Mouse (Mus musculus) G1E (cell line): Measurements from ENCODE around the gene Spata5. TPM values are rescaled to one million over a fixed set of nuclear protein-coding genes. Genes with fewer than 3 reads are reported as not detected.
"Not testable (repeated sequence)": the region's sequence is repeated elsewhere in the genome, so short reads cannot be mapped to it uniquely, and the experiment has no call there.

Experiments used
- ATAC-seq: 2 replicates; pipeline ENCODE4 v1.8.0; 2016; ENCODE audit warnings: mild to moderate bottlenecking; ENCODE audit not compliant: insufficient number of reproducible peaks, poor library complexity, low FRiP score, severe bottlenecking; ENCODE audit errors: extremely low read depth
- DNase-seq: peaks from one replicate; pipeline ENCODE4 v3.0.0; 2012; ENCODE audit warnings: low spot score
- H3K27me3 ChIP-seq: 2 replicates; pipeline ENCODE4 v1.6.1; 2012; ENCODE audit warnings: mild to moderate bottlenecking, low read length, inconsistent platforms; ENCODE audit not compliant: insufficient read depth
- H3K36me3 ChIP-seq: replicated peaks from 2 replicates; pipeline ENCODE3; 2012; ENCODE audit warnings: mild to moderate bottlenecking, inconsistent platforms
- H3K4me1 ChIP-seq: 2 replicates; pipeline ENCODE4 v1.6.1; 2012; ENCODE audit warnings: low read depth, low read length, inconsistent platforms, mixed read lengths; ENCODE audit not compliant: insufficient read depth
- H3K4me3 ChIP-seq: 2 replicates; pipeline ENCODE4 v1.5.1; 2012; ENCODE audit warnings: low read depth, mild to moderate bottlenecking, inconsistent platforms, low read length, moderate library complexity, mixed read lengths
- H3K9me3 ChIP-seq: replicated peaks from 2 replicates; pipeline ENCODE4 v1.6.1; 2012; ENCODE audit warnings: inconsistent platforms
- CTCF ChIP-seq: IDR thresholded peaks from 2 replicates; pipeline ENCODE4 v1.5.1; 2012; ENCODE audit warnings: low read depth, low read length, inconsistent platforms, mixed read lengths
- GATA1 ChIP-seq: IDR thresholded peaks from 2 replicates; pipeline ENCODE4 v1.6.1; 2012; ENCODE audit warnings: borderline replicate concordance, low read length, inconsistent platforms, mixed read lengths
- GATA2 ChIP-seq: IDR thresholded peaks from 2 replicates; pipeline ENCODE4 v1.6.1; 2012; ENCODE audit warnings: low read depth, low read length, inconsistent platforms, borderline replicate concordance
- POLR2AphosphoS5 ChIP-seq: IDR thresholded peaks from 2 replicates; pipeline ENCODE4 v1.6.1; 2012; ENCODE audit warnings: low read depth, low read length, inconsistent platforms; ENCODE audit not compliant: insufficient replicate concordance
- TAL1 ChIP-seq: conservative IDR thresholded peaks from 2 replicates; pipeline ENCODE4 v1.6.1; 2012; ENCODE audit warnings: low read depth, low read length, inconsistent platforms, mixed read lengths
- polyA plus RNA-seq: library from polyadenylated mRNA; stranded (reverse); fragments of >175 nt; gene quantifications from 2 replicates; pipeline ENCODE4 v1.2.3, GENCODE M21; 2012
- total RNA-seq, 2 experiments: library from RNA; stranded (forward) in 1 of 2; stranded (reverse) in 1 of 2; fragments of 200-1000 nt in 1 of 2; fragments of >200 nt in 1 of 2; fragmentation: Nextera tagmentation in 1 of 2; gene quantifications; 2 replicates each; pipeline ENCODE4 v1.2.3; 2014 to 2017

The Spata5 gene
- total and polyA plus RNA-seq, 3 experiments, result 16.2 to 175 (median 56.8) TPM

DNA sequence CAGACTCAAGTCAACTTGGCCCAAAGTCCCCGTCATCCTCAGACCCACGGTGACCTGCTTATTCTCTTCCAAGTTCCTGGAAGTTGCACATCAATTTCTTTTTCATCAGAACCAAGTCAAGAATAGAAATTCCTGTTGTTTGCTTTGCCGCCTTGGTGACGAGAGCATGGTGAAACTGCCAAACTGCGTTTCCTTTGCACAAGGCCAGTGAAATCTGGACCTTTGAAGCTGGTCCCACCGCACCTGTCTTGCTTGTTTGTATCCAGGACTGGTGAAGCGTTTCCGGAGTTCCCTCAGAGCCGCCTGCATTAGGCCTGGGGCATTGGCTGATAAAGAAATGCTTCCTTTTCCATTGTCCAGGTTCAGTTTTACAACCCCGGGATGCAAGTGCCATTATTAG, 176.0 kb downstream of the Spata5 start:
- H3K36me3 ChIP-seq, result no peaks in the 10 kb centered on the region
- DNase-seq, result no peak
- TF ChIP-seq POLR2AphosphoS5, result no peak
- TF ChIP-seq TAL1, result no peak
- no peak for TF ChIP-seq GATA1
- no peak for TF ChIP-seq GATA2
- no peak for TF ChIP-seq CTCF
- H3K4me3 ChIP-seq, result no peak overlapping the region
- no peak for ATAC-seq
- H3K4me1 ChIP-seq, result no peaks in the 10 kb centered on the region
- H3K27me3 ChIP-seq, result peaks cover 2% of the 10 kb centered on the region; the same call in 1 of the 2 replicates
- H3K9me3 ChIP-seq, result no peaks in the 10 kb centered on the region

DNA sequence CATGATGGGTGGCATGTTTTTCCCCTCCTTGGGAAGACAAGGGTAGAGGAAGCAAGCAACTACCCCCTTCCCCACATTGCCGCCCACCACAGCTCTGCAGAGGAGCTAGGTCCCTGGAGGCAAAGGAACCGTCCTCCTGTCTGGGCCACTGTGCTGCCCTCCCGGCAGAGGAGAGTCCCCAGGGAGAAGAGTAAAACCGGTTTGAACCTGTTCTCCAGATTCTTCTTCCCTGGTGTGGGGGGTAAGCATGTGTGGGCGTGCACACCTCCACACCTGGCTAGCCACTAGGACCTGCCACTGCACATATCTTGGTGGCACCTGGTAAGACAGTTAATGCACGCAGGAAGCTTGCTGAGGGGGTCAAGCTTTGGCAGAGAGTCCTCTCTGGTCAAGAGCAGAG, 176.8 kb downstream of the Spata5 start:
- H3K36me3 ChIP-seq, result no peaks in the 10 kb centered on the region
- TF ChIP-seq GATA1, result no peak
- TF ChIP-seq CTCF, result no peak
- no peak for TF ChIP-seq TAL1
- TF ChIP-seq POLR2AphosphoS5, result no peak
- no peak for TF ChIP-seq GATA2
- H3K4me1 ChIP-seq, result no peaks in the 10 kb centered on the region
- H3K9me3 ChIP-seq, result no peaks in the 10 kb centered on the region
- H3K4me3 ChIP-seq, result no peak overlapping the region
- H3K27me3 ChIP-seq, result peaks cover 8% of the 10 kb centered on the region; the same call in 1 of the 2 replicates
- ATAC-seq (no peak), DNase-seq (no peak)

DNA sequence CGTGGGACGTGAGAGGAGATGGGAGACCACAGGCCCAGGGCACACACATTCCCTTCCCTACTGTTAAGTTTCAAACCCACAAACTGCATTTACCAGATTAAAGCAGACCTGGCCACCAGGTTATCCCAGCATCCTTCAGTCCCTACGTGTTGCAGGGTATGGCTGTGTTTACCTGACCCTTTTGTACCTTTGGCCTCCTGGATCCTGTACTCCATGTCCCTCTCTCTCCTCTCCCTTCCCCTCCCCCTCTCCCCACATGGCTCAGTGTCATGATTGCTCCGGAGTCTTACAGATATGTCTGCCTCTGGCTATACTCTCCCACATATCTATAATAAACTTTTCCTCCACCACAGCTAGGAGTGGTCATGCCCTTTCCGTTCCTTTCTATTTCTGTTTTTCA, 177.5 kb downstream of the Spata5 start:
- Histone ChIP-seq H3K9me3 (no peaks in the 10 kb centered on the region), H3K36me3 (no peaks in the 10 kb centered on the region), H3K27me3 (peaks cover 8% of the 10 kb centered on the region; the same call in 1 of the 2 replicates), H3K4me3 (no peak overlapping the region), H3K4me1 (no peaks in the 10 kb centered on the region)
- no peak for TF ChIP-seq GATA2
- TF ChIP-seq GATA1, result no peak
- no peak for TF ChIP-seq TAL1
- no peak for TF ChIP-seq POLR2AphosphoS5
- no peak for TF ChIP-seq CTCF
- DNase-seq, result no peak
- no peak for ATAC-seq

DNA sequence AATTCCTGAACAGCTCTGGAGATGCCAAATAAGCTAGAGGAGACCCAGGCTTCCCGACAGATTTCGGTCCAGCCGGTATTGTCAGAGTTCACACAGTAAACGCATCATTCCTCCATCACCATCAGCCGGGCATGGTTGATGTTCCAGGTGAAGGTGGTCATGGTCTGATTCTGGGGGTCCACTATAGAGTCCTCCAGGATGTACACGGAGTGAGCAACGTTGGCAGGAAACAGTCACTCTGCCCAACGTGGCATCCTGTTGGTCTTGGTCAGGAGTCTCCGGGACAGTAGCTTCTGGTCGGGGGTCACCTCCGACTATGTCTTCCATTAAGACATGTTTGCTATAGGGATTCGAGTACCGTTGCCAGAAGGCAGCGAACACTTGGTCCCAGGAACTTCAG, 179.9 kb downstream of the Spata5 start:
- H3K36me3 ChIP-seq, H3K4me3 ChIP-seq, H3K9me3 ChIP-seq, H3K4me1 ChIP-seq, DNase-seq, ATAC-seq: not testable (repeated sequence)
- peaks cover 14% of the 10 kb centered on the region for H3K27me3 ChIP-seq

DNA sequence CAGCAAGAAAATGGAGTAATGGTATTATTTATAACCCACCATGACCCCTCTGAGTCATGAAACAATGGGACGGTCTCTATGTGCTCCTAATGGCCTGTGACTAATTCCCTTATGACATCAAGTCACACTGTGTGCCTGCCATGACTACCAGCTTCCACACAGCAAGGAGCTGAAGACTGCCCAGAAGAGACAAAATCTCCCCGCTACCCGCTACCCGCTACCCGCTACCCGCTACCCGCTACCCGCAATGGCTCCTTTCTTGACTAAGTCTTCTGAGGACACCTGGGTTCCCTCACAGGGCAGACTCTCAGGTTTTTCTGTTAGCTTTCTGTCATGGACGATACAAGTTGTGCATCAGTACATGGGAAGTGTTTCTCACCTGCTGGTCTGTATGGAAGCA, 182.7 kb downstream of the Spata5 start:
- H3K36me3 ChIP-seq, result no peaks in the 10 kb centered on the region
- DNase-seq (no peak), ATAC-seq (no peak)
- H3K4me1 ChIP-seq, result peaks cover 15% of the 10 kb centered on the region
- H3K4me3 ChIP-seq, result no peak overlapping the region
- peaks cover 21% of the 10 kb centered on the region for H3K27me3 ChIP-seq
- no peak for TF ChIP-seq POLR2AphosphoS5
- TF ChIP-seq GATA2, result no peak
- no peak for TF ChIP-seq TAL1
- TF ChIP-seq GATA1, result no peak
- no peak for TF ChIP-seq CTCF
- H3K9me3 ChIP-seq, result no peaks in the 10 kb centered on the region

DNA sequence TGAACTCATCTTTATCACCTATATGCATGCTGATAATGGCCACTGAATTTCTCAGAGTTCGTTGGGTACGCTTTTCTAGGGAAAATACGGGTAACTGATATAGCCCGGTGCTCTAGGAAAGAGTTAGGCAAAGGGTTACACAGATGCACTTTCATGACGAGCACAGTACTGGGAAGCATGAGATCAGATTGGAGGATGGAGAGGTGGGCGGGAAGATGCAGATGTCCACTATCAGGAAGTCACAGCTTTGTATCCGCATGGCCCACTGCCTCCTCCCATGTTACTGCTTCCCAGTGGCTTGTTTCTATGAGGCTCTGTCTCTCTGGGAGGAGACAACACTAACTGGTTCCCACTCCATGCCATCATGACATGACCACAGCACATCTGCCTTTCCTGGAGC, 183.2 kb downstream of the Spata5 start:
- no peak for TF ChIP-seq CTCF
- no peak for TF ChIP-seq POLR2AphosphoS5
- TF ChIP-seq GATA1, result no peak
- TF ChIP-seq GATA2, result no peak
- no peak for TF ChIP-seq TAL1
- ATAC-seq, result no peak

DNA sequence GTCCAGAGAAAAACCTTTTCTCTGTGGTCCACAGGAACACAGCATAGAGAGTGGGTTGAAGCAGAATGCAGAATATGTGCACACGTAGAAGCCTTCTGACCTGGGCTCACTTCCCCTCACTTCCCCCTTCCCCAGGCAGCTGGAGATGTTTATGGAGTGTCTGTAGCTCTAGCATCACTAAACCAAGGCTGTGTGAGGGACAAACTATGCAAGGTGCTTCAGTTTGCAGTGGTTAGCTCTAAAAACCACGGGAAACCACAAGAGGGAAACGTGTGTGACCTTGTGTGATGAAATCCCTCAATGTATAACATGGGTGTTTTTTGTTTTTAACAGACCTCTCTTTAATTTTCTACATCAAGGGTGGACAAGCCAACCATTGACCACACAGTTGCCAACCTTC, 183.8 kb downstream of the Spata5 start:
- DNase-seq (no peak), ATAC-seq (no peak)
- TF ChIP-seq GATA1 (no peak), GATA2 (no peak), CTCF (no peak), POLR2AphosphoS5 (no peak), TAL1 (no peak)
- Histone ChIP-seq H3K9me3 (no peaks in the 10 kb centered on the region), H3K36me3 (no peaks in the 10 kb centered on the region), H3K4me3 (no peak overlapping the region), H3K27me3 (peaks cover 21% of the 10 kb centered on the region), H3K4me1 (peaks cover 15% of the 10 kb centered on the region)

More for the DNA sequence above, 183.2 kb downstream of the Spata5 start:
- Histone ChIP-seq H3K27me3 (peaks cover 21% of the 10 kb centered on the region), H3K4me3 (no peak overlapping the region), H3K4me1 (peaks cover 15% of the 10 kb centered on the region), H3K9me3 (no peaks in the 10 kb centered on the region), H3K36me3 (no peaks in the 10 kb centered on the region)
- no peak for DNase-seq
